Mouse (Mus musculus) C2C12 (cell line): ENCODE measurements around the gene Kif3c.

Experiments used
- CEBPB ChIP-seq: IDR thresholded peaks from one replicate; pipeline ENCODE4 v1.6.1; 2011; ENCODE audit warnings: low read depth, mild to moderate bottlenecking, control low read depth, moderate library complexity
- CTCF ChIP-seq: IDR thresholded peaks from one replicate; pipeline ENCODE4 v1.5.1; 2011; ENCODE audit not compliant: control insufficient read depth, insufficient read depth, insufficient read length
- FOSL1 ChIP-seq: IDR thresholded peaks from one replicate; pipeline ENCODE4 v1.8.0; 2011; ENCODE audit warnings: mild to moderate bottlenecking, low read length; ENCODE audit not compliant: poor library complexity, insufficient read depth, severe bottlenecking
- MAX ChIP-seq: IDR thresholded peaks from one replicate; pipeline ENCODE4 v1.6.1; 2011; ENCODE audit warnings: mild to moderate bottlenecking, control low read depth
- MYOD1 ChIP-seq: IDR thresholded peaks from one replicate; pipeline ENCODE4 v1.6.1; 2011; ENCODE audit warnings: low read depth; ENCODE audit not compliant: control insufficient read depth, insufficient read length
- MYOG ChIP-seq: IDR thresholded peaks from one replicate; pipeline ENCODE4 v1.6.1; 2011; ENCODE audit not compliant: control insufficient read depth, insufficient read length; ENCODE audit errors: extremely low read depth
- USF1 ChIP-seq: IDR thresholded peaks from one replicate; pipeline ENCODE4 v1.6.1; 2011; ENCODE audit warnings: low read depth, mild to moderate bottlenecking, control low read depth, moderate library complexity

DNA sequence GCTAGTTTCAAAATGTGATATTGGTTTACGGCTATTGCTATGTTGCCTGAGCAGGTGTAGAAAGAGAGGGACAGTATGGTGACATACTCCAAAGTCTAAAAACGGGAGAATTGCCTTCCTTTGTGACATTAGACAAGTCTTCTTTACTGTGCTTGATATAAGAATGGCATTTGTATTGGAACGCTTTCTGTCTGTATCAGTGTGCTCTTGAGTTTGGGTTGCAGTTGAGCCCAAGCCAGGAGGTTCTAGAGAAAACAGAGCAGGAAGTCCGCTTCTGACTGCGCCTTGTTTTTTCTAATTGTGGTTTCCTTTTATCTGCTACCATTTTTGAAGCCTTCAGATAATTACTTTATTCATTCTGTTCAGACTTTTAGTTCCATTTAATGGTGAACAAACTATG lies 76.4 kb downstream of the Kif3c start:
- TF ChIP-seq CTCF, result no peak
- no peak for TF ChIP-seq MAX
- TF ChIP-seq USF1, result no peak
- TF ChIP-seq MYOG, result no peak
- no peak for TF ChIP-seq FOSL1
- TF ChIP-seq MYOD1, result no peak
- TF ChIP-seq CEBPB, result no peak
